In the genomic region with DNA sequence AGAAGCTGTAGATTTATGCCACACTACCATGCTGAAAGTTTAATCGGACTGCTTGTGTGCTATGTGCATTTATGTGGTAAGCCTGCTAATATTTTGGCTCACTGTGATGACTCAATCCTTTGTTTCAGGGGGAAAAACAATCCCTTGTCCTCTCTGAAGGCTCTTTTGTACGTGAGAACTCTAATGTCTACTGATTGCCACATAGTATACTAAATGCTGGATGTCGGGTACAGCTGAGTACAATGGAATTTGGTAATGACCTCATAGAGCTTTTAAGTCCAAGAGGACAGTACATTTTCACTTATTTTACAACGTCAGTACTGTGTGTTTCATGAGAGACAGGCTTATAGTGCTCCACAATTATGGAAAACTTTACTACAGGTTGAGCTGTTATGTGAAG, we compare ENCODE assay signal across 13 mouse cellular contexts.
"Had no signal": no experiment of that assay in that cellular context is flagged by ENCODE, and none has a peak within 500 bp of the region (broad histone marks: within the 10 kb centered on the region; RNA-seq: fewer than 3 reads in every experiment).

No protein-coding gene starts in this region.

- H3K4me3 ChIP-seq: limb, embryonic 12.5 days; lung, embryonic 15.5 days; midbrain, embryonic 13.5 days; neural tube, embryonic 15.5 days had no signal

- H3K36me3 ChIP-seq: limb, embryonic 12.5 days; lung, embryonic 15.5 days; midbrain, embryonic 13.5 days; neural tube, embryonic 15.5 days had no signal

- ATAC-seq: intestine, postnatal 0 days; midbrain, embryonic 13.5 days had no signal

- DNase-seq: kidney, adult 8-10 months; kidney, postnatal 25 days; liver; lung, postnatal 36 days; right cerebral cortex, adult 18-20 months; spleen, adult 18-20 months; thymus, adult 2 months; thymus, postnatal 25 days had no signal

- H3K27me3 ChIP-seq: limb, embryonic 12.5 days; lung, embryonic 15.5 days; midbrain, embryonic 13.5 days; neural tube, embryonic 15.5 days had no signal

- H3K4me2 ChIP-seq: limb, embryonic 12.5 days; lung, embryonic 15.5 days; midbrain, embryonic 13.5 days; neural tube, embryonic 15.5 days had no signal

- H3K9ac ChIP-seq: limb, embryonic 12.5 days; lung, embryonic 15.5 days; midbrain, embryonic 13.5 days; neural tube, embryonic 15.5 days had no signal

- H3K27ac ChIP-seq: limb, embryonic 12.5 days; lung, embryonic 15.5 days; midbrain, embryonic 13.5 days; neural tube, embryonic 15.5 days had no signal

- H3K9me3 ChIP-seq: limb, embryonic 12.5 days; lung, embryonic 15.5 days; midbrain, embryonic 13.5 days; neural tube, embryonic 15.5 days had no signal

- H3K4me1 ChIP-seq: neural tube, embryonic 15.5 days had no signal
